Mouse (Mus musculus): ENCODE data around the gene Gadd45b. TPM values are rescaled to one million over a fixed set of nuclear protein-coding genes. Genes with fewer than 3 reads are reported as not detected.

Gene Gadd45b
- total and polyA plus RNA-seq, 3 experiments: 10.1 to 13.3 TPM; not detected in 1

DNA sequence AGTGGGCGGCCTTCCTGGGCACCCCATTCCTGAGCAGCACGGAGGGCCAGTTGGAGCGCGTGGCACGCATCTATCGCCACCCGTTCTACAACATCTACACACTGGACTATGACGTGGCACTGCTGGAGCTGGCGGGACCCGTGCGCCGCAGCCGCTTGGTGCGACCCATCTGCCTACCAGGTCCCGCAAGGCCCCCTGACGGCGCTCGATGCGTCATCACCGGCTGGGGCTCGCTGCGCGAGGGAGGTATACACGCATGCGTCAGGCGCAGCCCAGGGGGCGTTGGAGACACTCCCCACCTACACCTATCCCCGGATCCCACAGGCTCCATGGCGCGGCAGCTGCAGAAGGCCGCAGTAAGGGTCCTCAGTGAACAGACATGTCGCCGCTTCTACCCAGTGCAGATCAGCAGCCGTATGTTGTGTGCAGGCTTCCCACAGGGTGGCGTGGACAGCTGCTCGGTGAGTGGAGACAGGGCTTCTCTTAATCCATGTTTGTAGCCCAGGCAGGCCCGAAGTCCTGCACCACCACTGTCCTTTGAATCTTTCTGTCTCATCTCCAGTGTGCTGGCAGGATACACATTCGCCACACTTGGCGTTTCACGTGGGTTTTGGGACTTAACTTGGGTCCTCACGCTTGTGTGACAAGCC lies 31.9 kb upstream of the Gadd45b start:
- no peaks in the 10 kb centered on the region for H3K9me3 ChIP-seq (replicated peaks; ENCODE audit: insufficient read depth, low read length)
- no peak overlapping the region for H3K9ac ChIP-seq (ENCODE audit: control insufficient read depth, low read depth, low read length, poor library complexity, severe bottlenecking)
- no peak overlapping the region for H3K4me3 ChIP-seq (ENCODE audit: control insufficient read depth in 1 of 2, insufficient read depth in 1 of 2, low read depth in 2 of 2, low read length in 2 of 2)

DNA sequence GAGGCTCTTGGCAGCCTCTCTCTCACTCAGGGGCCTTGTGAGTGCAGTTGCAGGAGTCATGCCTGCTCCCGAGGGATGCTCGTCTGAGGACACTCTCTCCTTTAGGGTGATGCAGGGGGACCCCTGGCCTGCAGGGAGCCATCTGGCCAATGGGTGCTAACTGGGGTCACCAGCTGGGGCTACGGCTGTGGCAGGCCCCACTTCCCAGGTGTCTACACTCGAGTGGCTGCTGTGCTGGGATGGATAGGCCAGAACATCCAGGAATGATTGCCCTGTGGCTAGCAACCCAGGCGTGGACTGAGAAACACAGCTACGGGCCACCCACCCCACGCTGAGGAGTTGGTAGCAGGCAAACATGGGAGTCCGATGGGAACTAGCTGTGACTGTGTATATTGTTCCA lies 30.8 kb upstream of the Gadd45b start:
- H3K27ac ChIP-seq (ENCODE audit: control insufficient read depth, low read depth, low read length): no peak overlapping the region
- H3K79me2 ChIP-seq (ENCODE audit: control insufficient read depth, insufficient read depth, low read length, poor library complexity): peaks cover 17% of the 10 kb centered on the region
- no peaks in the 10 kb centered on the region for H3K27me3 ChIP-seq (ENCODE audit: control insufficient read depth in 1 of 2, insufficient read depth in 2 of 2, low read length in 2 of 2)
- TF ChIP-seq USF2 (IDR thresholded peaks at IDR 0.05; ENCODE audit: borderline replicate concordance in 1 of 2, insufficient read depth in 1 of 2, low read depth in 1 of 2, low read length in 2 of 2) (no peak), USF1 (IDR thresholded peaks at IDR 0.05; ENCODE audit: low read depth, low read length) (no peak), POLR2AphosphoS2 (IDR thresholded peaks at IDR 0.05; ENCODE audit: low read length) (no peak), MAFK (IDR thresholded peaks at IDR 0.05; ENCODE audit: borderline replicate concordance, low read depth, low read length) (no peak), GATA1 (IDR thresholded peaks at IDR 0.05; ENCODE audit: low read depth, low read length) (no peak), MXI1 (IDR thresholded peaks at IDR 0.05; ENCODE audit: low read depth, low read length) (no peak), MYC (IDR thresholded peaks at IDR 0.05; ENCODE audit: low read depth, low read length) (no peak), SMC3 (IDR thresholded peaks at IDR 0.05; ENCODE audit: low read depth, low read length) (no peak)
- peaks cover 0 to 5% of the 10 kb centered on the region in 2 experiments; a peak in 2 of 4 replicates for H3K36me3 ChIP-seq (ENCODE audit: control insufficient read depth in 1 of 2, insufficient read depth in 2 of 2, low read length in 2 of 2)
- H3K9ac ChIP-seq (ENCODE audit: control insufficient read depth, low read depth, low read length, poor library complexity, severe bottlenecking): peak overlapping the region; percentile 90
- peaks cover 0 to 8% of the 10 kb centered on the region in 2 experiments; a peak in 2 of 4 replicates for H3K4me1 ChIP-seq (ENCODE audit: control insufficient read depth in 1 of 2, insufficient read depth in 2 of 2, low read length in 2 of 2)
- no peaks in the 10 kb centered on the region for H3K9me3 ChIP-seq (replicated peaks; ENCODE audit: insufficient read depth, low read length)
- DNase-seq (ENCODE audit: low read depth, low spot score): no peak
- H3K4me3 ChIP-seq (ENCODE audit: control insufficient read depth in 1 of 2, insufficient read depth in 1 of 2, low read depth in 2 of 2, low read length in 2 of 2): peak overlapping the region in 1 of 2 experiments; percentile 90; a peak in 2 of 4 replicates

More for the DNA sequence above, 31.9 kb upstream of the Gadd45b start:
- Histone ChIP-seq H3K79me2 (ENCODE audit: control insufficient read depth, insufficient read depth, low read length, poor library complexity) (peaks cover 17% of the 10 kb centered on the region), H3K36me3 (ENCODE audit: control insufficient read depth in 1 of 2, insufficient read depth in 2 of 2, low read length in 2 of 2) (peaks cover 0 to 5% of the 10 kb centered on the region in 2 experiments; a peak in 2 of 4 replicates), H3K27me3 (ENCODE audit: control insufficient read depth in 1 of 2, insufficient read depth in 2 of 2, low read length in 2 of 2) (no peaks in the 10 kb centered on the region), H3K4me1 (ENCODE audit: control insufficient read depth in 1 of 2, insufficient read depth in 2 of 2, low read length in 2 of 2) (peaks cover 0 to 8% of the 10 kb centered on the region in 2 experiments; a peak in 2 of 4 replicates), H3K27ac (ENCODE audit: control insufficient read depth, low read depth, low read length) (no peak overlapping the region)
- TF ChIP-seq CTCF (IDR thresholded peaks at IDR 0.05 in 2 of 3, conservative IDR thresholded peaks at IDR 0.05 in 1 of 3; ENCODE audit: control insufficient read depth in 1 of 3, insufficient read depth in 1 of 3, low read depth in 2 of 3, low read length in 3 of 3, poor library complexity in 1 of 3, severe bottlenecking in 1 of 3) (no peak), BHLHE40 (IDR thresholded peaks at IDR 0.05; ENCODE audit: borderline replicate concordance, low read depth, low read length) (no peak), SIN3A (IDR thresholded peaks at IDR 0.05; ENCODE audit: low read length) (no peak), POLR2A (IDR thresholded peaks at IDR 0.05; ENCODE audit: control insufficient read depth in 1 of 2, insufficient read depth in 1 of 2, low read depth in 1 of 2, low read length in 2 of 2, poor library complexity in 1 of 2) (peak in 1 of 2 experiments; percentile 8; a peak in 1 of 4 replicates), POLR2AphosphoS2 (IDR thresholded peaks at IDR 0.05; ENCODE audit: low read length) (peak; percentile 17; the same call in 1 of the 2 replicates)
- no peak for DNase-seq (ENCODE audit: low read depth, low spot score)
